Mouse (Mus musculus): ENCODE results near the gene Gnl3l. TPM values are rescaled to one million over a fixed set of nuclear protein-coding genes. Genes with fewer than 3 reads are reported as not detected.

Gene Gnl3l
- polyA plus RNA-seq, 1 experiment from 2014 or later, result 32.6 TPM

Other genes with a start within 250 kb of the Gnl3l start
- gene Maged2, start 203.0 kb downstream of the Gnl3l start, polyA plus RNA-seq (2014; fragmentation: Nextera tagmentation; extraction: Ambion mirVana), result 198 and 202 TPM in 2 replicates
- 4.1 and 4.6 TPM in 2 replicates for gene Fgd1, start 28.8 kb upstream of the Gnl3l start, polyA plus RNA-seq (2014; fragmentation: Nextera tagmentation; extraction: Ambion mirVana)
- 39.5 and 39.8 TPM in 2 replicates for gene Tsr2, start 79.2 kb upstream of the Gnl3l start, polyA plus RNA-seq (2014; fragmentation: Nextera tagmentation; extraction: Ambion mirVana)
- 1.3 and 1.7 TPM in 2 replicates for gene Wnk3, start 180.8 kb upstream of the Gnl3l start, polyA plus RNA-seq (2014; fragmentation: Nextera tagmentation; extraction: Ambion mirVana)

Measured in liver, embryonic 11.5 days (tissue).